Mouse (Mus musculus): Measurements from ENCODE around the gene Rora. TPM values are rescaled to one million over a fixed set of nuclear protein-coding genes. Genes with fewer than 3 reads are reported as not detected.

The Rora gene
- polyA plus RNA-seq, 1 experiment, result 0.86 TPM

- TF ChIP-seq SRF (IDR thresholded peaks at IDR 0.05; ENCODE audit: control insufficient read depth, insufficient read length, low read depth) (no peak), TCF12 (IDR thresholded peaks at IDR 0.05; ENCODE audit: insufficient read depth, poor library complexity, severe bottlenecking) (no peak), CEBPB (IDR thresholded peaks at IDR 0.05; ENCODE audit: insufficient read depth, poor library complexity, severe bottlenecking) (peak; percentile 49; the same call in 1 of the 2 replicates)
- no peaks in the 10 kb centered on the region for H3K79me2 ChIP-seq (ENCODE audit: control insufficient read depth, insufficient read depth)
- no peaks in the 10 kb centered on the region for H3K36me3 ChIP-seq (ENCODE audit: control insufficient read depth, insufficient read depth)
- H3K27me3 ChIP-seq (ENCODE audit: control insufficient read depth, insufficient read depth, insufficient read length), result no peaks in the 10 kb centered on the region
- H3K4me2 ChIP-seq (ENCODE audit: low read depth), result peak overlapping the region; percentile 37
- no peak overlapping the region for H3K4me3 ChIP-seq
- H3ac ChIP-seq (ENCODE audit: control insufficient read depth, insufficient read length), result no peak overlapping the region
Measured at GRCm38 (mm10) chr9:69319434-69319833, 665.8 kb downstream of the Rora start.

DNA sequence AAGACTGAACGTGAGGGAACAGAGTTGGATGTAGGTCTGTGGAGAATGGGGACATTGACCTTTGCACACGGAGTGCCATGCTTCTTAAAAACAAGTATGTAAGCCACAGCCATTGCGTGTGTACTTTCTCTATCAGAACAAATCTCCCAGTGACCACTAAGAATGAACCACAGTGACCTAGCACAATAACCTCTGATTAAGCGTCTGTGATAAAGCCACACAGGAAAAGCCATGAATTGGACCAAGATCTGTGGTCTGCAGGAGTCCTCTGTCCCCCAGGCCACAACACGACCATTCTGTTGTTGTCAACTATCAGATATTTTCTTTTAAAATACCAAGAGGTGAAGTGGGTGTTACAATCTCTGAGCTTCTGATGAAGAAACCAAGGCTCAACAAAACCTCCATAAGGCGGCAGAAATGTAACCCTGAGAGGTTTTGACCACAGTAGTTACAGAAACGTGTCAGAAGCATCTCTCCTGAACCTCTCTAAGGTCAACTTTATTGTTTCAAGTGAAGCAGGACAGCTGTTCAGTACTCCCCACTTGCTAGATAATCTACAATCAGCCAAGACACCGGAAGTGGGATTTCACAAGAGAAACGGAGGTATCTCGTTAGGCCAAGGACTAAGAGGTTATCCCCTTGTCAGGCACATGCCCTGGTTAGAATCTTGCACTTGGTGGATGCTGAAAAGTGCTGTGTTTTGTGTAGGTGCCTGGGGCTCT, 666.5 kb downstream of the Rora start:
- no peaks in the 10 kb centered on the region for H3K27me3 ChIP-seq (ENCODE audit: control insufficient read depth, insufficient read depth, insufficient read length)
- no peaks in the 10 kb centered on the region for H3K79me2 ChIP-seq (ENCODE audit: control insufficient read depth, insufficient read depth)
- no peak overlapping the region for H3K4me3 ChIP-seq
- TF ChIP-seq MYOD1 (IDR thresholded peaks at IDR 0.05; ENCODE audit: control insufficient read depth in 1 of 3, insufficient read length in 2 of 3, low read depth in 2 of 3), result no peak
- no peak for TF ChIP-seq CEBPB (IDR thresholded peaks at IDR 0.05; ENCODE audit: insufficient read depth, poor library complexity, severe bottlenecking)
- no peak for TF ChIP-seq MYOG (IDR thresholded peaks at IDR 0.05; ENCODE audit: control insufficient read depth in 1 of 3, insufficient read depth in 1 of 3, insufficient read length in 2 of 3, low read depth in 2 of 3)
- no peak for TF ChIP-seq E2F4 (IDR thresholded peaks at IDR 0.05; ENCODE audit: insufficient read depth)
- TF ChIP-seq SRF (IDR thresholded peaks at IDR 0.05; ENCODE audit: control insufficient read depth, insufficient read length, low read depth), result no peak
- TF ChIP-seq REST (IDR thresholded peaks at IDR 0.05; ENCODE audit: insufficient read depth, insufficient read length), result no peak
- no peak for TF ChIP-seq TCF3 (IDR thresholded peaks at IDR 0.05; ENCODE audit: insufficient read length, low read depth)
- no peak for TF ChIP-seq TCF12 (IDR thresholded peaks at IDR 0.05; ENCODE audit: insufficient read depth, poor library complexity, severe bottlenecking)
- TF ChIP-seq POLR2A (IDR thresholded peaks at IDR 0.05; ENCODE audit: insufficient read length, low read depth), result no peak
- no peak overlapping the region for H3ac ChIP-seq (ENCODE audit: control insufficient read depth, insufficient read length)
- H3K36me3 ChIP-seq (ENCODE audit: control insufficient read depth, insufficient read depth), result no peaks in the 10 kb centered on the region
- peak overlapping the region; percentile 37 for H3K4me2 ChIP-seq (ENCODE audit: low read depth)

DNA sequence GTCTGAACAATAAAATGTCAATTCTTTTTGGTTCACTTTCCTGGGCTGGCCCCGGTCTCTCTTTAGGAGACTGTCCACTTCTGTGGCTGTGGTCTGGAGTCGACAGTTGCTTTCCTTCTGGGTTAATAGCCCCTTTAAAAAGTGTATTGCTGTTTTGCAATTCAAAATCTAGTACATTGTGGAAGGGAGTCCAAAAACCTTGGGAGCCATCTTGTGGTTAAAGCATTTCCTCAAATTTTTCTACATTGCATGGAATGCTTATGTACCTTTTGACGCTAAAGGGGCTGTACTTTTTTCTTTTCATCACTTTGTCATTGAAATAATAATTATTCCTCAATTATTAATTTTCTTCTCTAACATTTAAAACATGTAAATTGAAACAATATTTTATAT, 667.0 kb downstream of the Rora start:
- H3K27me3 ChIP-seq (ENCODE audit: control insufficient read depth, insufficient read depth, insufficient read length), result no peaks in the 10 kb centered on the region
- H3K4me3 ChIP-seq, result no peak overlapping the region
- no peaks in the 10 kb centered on the region for H3K79me2 ChIP-seq (ENCODE audit: control insufficient read depth, insufficient read depth)
- H3K4me2 ChIP-seq (ENCODE audit: low read depth), result peak overlapping the region; percentile 37
- no peak for TF ChIP-seq CEBPB (IDR thresholded peaks at IDR 0.05; ENCODE audit: insufficient read depth, poor library complexity, severe bottlenecking)
- TF ChIP-seq POLR2A (IDR thresholded peaks at IDR 0.05; ENCODE audit: insufficient read length, low read depth), result no peak
- no peak for TF ChIP-seq MYOD1 (IDR thresholded peaks at IDR 0.05; ENCODE audit: control insufficient read depth in 1 of 3, insufficient read length in 2 of 3, low read depth in 2 of 3)
- no peak for TF ChIP-seq REST (IDR thresholded peaks at IDR 0.05; ENCODE audit: insufficient read depth, insufficient read length)
- TF ChIP-seq E2F4 (IDR thresholded peaks at IDR 0.05; ENCODE audit: insufficient read depth), result no peak
- no peak for TF ChIP-seq USF1 (IDR thresholded peaks at IDR 0.05; ENCODE audit: low read depth)
- no peak for TF ChIP-seq POLR2AphosphoS2 (IDR thresholded peaks at IDR 0.05; ENCODE audit: insufficient read length, low read depth)
- no peak for TF ChIP-seq TCF3 (IDR thresholded peaks at IDR 0.05; ENCODE audit: insufficient read length, low read depth)
- no peak for TF ChIP-seq TCF12 (IDR thresholded peaks at IDR 0.05; ENCODE audit: insufficient read depth, poor library complexity, severe bottlenecking)
- no peak for TF ChIP-seq SRF (IDR thresholded peaks at IDR 0.05; ENCODE audit: control insufficient read depth, insufficient read length, low read depth)
- no peak for TF ChIP-seq MYOG (IDR thresholded peaks at IDR 0.05; ENCODE audit: control insufficient read depth in 1 of 3, insufficient read depth in 1 of 3, insufficient read length in 2 of 3, low read depth in 2 of 3)
- no peak for TF ChIP-seq MAX (IDR thresholded peaks at IDR 0.05; ENCODE audit: low read depth)
- no peaks in the 10 kb centered on the region for H3K36me3 ChIP-seq (ENCODE audit: control insufficient read depth, insufficient read depth)
- H3ac ChIP-seq (ENCODE audit: control insufficient read depth, insufficient read length), result no peak overlapping the region

DNA sequence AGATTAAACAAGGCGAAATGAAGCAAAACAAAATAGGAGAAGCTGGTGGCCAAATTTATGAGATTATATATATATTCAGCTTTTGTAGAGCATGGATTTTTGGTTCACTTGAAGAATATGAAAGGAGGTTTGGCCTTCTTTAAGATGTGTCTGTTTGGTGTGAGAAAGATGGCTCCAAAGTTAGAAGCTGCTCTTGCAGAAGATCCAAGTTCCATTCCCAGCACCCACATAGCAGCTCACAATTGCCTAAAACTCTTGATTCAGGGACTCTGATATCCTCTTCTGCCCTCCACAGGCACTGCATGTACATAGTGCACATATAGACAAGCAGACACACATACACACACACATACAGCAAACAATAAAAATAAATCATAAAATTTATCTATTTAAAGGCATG, 668.4 kb downstream of the Rora start:
- Histone ChIP-seq H3ac (ENCODE audit: control insufficient read depth, insufficient read length) (no peak overlapping the region), H3K36me3 (ENCODE audit: control insufficient read depth, insufficient read depth) (no peaks in the 10 kb centered on the region), H3K27me3 (ENCODE audit: control insufficient read depth, insufficient read depth, insufficient read length) (no peaks in the 10 kb centered on the region), H3K4me2 (ENCODE audit: low read depth) (no peak overlapping the region), H3K4me3 (no peak overlapping the region), H3K79me2 (ENCODE audit: control insufficient read depth, insufficient read depth) (no peaks in the 10 kb centered on the region)
- TF ChIP-seq TCF3 (IDR thresholded peaks at IDR 0.05; ENCODE audit: insufficient read length, low read depth) (no peak), MYOD1 (IDR thresholded peaks at IDR 0.05; ENCODE audit: control insufficient read depth in 1 of 3, insufficient read length in 2 of 3, low read depth in 2 of 3) (no peak), REST (IDR thresholded peaks at IDR 0.05; ENCODE audit: insufficient read depth, insufficient read length) (no peak), E2F4 (IDR thresholded peaks at IDR 0.05; ENCODE audit: insufficient read depth) (no peak), POLR2AphosphoS2 (IDR thresholded peaks at IDR 0.05; ENCODE audit: insufficient read length, low read depth) (no peak), MAX (IDR thresholded peaks at IDR 0.05; ENCODE audit: low read depth) (no peak), SRF (IDR thresholded peaks at IDR 0.05; ENCODE audit: control insufficient read depth, insufficient read length, low read depth) (no peak), POLR2A (IDR thresholded peaks at IDR 0.05; ENCODE audit: insufficient read length, low read depth) (no peak), TCF12 (IDR thresholded peaks at IDR 0.05; ENCODE audit: insufficient read depth, poor library complexity, severe bottlenecking) (no peak), CEBPB (IDR thresholded peaks at IDR 0.05; ENCODE audit: insufficient read depth, poor library complexity, severe bottlenecking) (no peak), MYOG (IDR thresholded peaks at IDR 0.05; ENCODE audit: control insufficient read depth in 1 of 3, insufficient read depth in 1 of 3, insufficient read length in 2 of 3, low read depth in 2 of 3) (no peak), USF1 (IDR thresholded peaks at IDR 0.05; ENCODE audit: low read depth) (no peak)

DNA sequence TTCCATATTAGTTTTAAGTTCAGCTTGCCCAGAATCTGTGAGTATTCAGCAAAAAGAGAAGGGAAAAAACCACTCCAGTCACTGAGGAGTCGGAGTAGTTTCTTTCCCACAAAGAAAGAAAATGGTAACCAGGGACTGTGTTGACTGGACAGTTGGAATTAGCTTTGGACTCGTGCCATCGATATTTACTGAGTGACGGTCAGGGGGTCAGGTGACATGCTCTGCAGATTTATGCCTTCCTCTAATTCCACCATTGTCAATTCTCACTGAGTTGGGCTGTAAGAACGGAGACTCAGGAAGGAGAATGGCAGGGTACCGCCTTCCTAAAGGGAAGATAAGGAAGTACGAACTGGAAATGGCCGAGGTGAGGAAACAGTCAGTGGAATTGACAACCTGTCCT, 670.2 kb downstream of the Rora start:
- no peak overlapping the region for H3ac ChIP-seq (ENCODE audit: control insufficient read depth, insufficient read length)
- H3K4me2 ChIP-seq (ENCODE audit: low read depth), result no peak overlapping the region
- no peak overlapping the region for H3K4me3 ChIP-seq
- no peak for TF ChIP-seq POLR2A (IDR thresholded peaks at IDR 0.05; ENCODE audit: insufficient read length, low read depth)
- no peak for TF ChIP-seq USF1 (IDR thresholded peaks at IDR 0.05; ENCODE audit: low read depth)
- no peak for TF ChIP-seq E2F4 (IDR thresholded peaks at IDR 0.05; ENCODE audit: insufficient read depth)
- TF ChIP-seq MYOD1 (IDR thresholded peaks at IDR 0.05; ENCODE audit: control insufficient read depth in 1 of 3, insufficient read length in 2 of 3, low read depth in 2 of 3), result no peak
- TF ChIP-seq TCF3 (IDR thresholded peaks at IDR 0.05; ENCODE audit: insufficient read length, low read depth), result no peak
- TF ChIP-seq SRF (IDR thresholded peaks at IDR 0.05; ENCODE audit: control insufficient read depth, insufficient read length, low read depth), result no peak
- TF ChIP-seq TCF12 (IDR thresholded peaks at IDR 0.05; ENCODE audit: insufficient read depth, poor library complexity, severe bottlenecking), result no peak
- TF ChIP-seq MYOG (IDR thresholded peaks at IDR 0.05; ENCODE audit: control insufficient read depth in 1 of 3, insufficient read depth in 1 of 3, insufficient read length in 2 of 3, low read depth in 2 of 3), result no peak
- TF ChIP-seq REST (IDR thresholded peaks at IDR 0.05; ENCODE audit: insufficient read depth, insufficient read length), result no peak
- TF ChIP-seq POLR2AphosphoS2 (IDR thresholded peaks at IDR 0.05; ENCODE audit: insufficient read length, low read depth), result no peak
- no peak for TF ChIP-seq CEBPB (IDR thresholded peaks at IDR 0.05; ENCODE audit: insufficient read depth, poor library complexity, severe bottlenecking)
- TF ChIP-seq MAX (IDR thresholded peaks at IDR 0.05; ENCODE audit: low read depth), result no peak
- no peaks in the 10 kb centered on the region for H3K79me2 ChIP-seq (ENCODE audit: control insufficient read depth, insufficient read depth)
- H3K27me3 ChIP-seq (ENCODE audit: control insufficient read depth, insufficient read depth, insufficient read length), result no peaks in the 10 kb centered on the region
- no peaks in the 10 kb centered on the region for H3K36me3 ChIP-seq (ENCODE audit: control insufficient read depth, insufficient read depth)
